Mouse (Mus musculus) bone marrow, adult 2 months (tissue): ENCODE measurements around the gene Glrp1. TPM values are rescaled to one million over a fixed set of nuclear protein-coding genes. Genes with fewer than 3 reads are reported as not detected.
A peak's percentile ranks its signal among the peaks of the same experiment; 100 is the strongest.

ENCODE experiments used
- H3K27ac ChIP-seq: fragments of 200-500 bp; 2 replicates; pipeline ENCODE4 v1.5.1; 2012; ENCODE audit warnings: low read depth, mild to moderate bottlenecking, control low read depth, inconsistent platforms, low read length; ENCODE audit not compliant: control insufficient read depth, poor library complexity, insufficient read depth
- H3K4me1 ChIP-seq: fragments of 200-500 bp; 2 replicates; pipeline ENCODE4 v1.6.1; 2011; ENCODE audit warnings: low read length; ENCODE audit not compliant: control insufficient read depth, insufficient read depth
- H3K4me3 ChIP-seq: fragments of 200-500 bp; replicated peaks from 2 replicates; pipeline ENCODE3; 2011; ENCODE audit warnings: mild to moderate bottlenecking, low read depth, low read length, control low read depth; ENCODE audit not compliant: control insufficient read depth
- CTCF ChIP-seq: fragments of 200-500 bp; IDR thresholded peaks from 2 replicates; pipeline ENCODE4 v1.5.1; 2011; ENCODE audit warnings: low read length, control low read depth; ENCODE audit not compliant: control insufficient read depth, insufficient read depth
- POLR2A ChIP-seq: fragments of 200-500 bp; IDR thresholded peaks from 2 replicates; pipeline ENCODE4 v1.6.1; 2011; ENCODE audit warnings: low read depth, mild to moderate bottlenecking, control low read depth, low read length, borderline replicate concordance; ENCODE audit not compliant: control insufficient read depth
- WGBS: fragments of 180-500 bp; shearing (Covaris S2); methylation state at CpG from one replicate; pipeline ENCODE4 v1.1.7; 2018; 5-methylcytosine and 5-hydroxymethylcytosine counted together
- polyA plus RNA-seq: library from polyadenylated mRNA; stranded (reverse); fragments of >200 nt; gene quantifications from 2 replicates; pipeline ENCODE4 v1.2.4, GENCODE M21; 2011; ENCODE audit warnings: low replicate concordance; ENCODE audit not compliant: missing spikeins, insufficient read depth, insufficient read length

Glrp1 gene
- polyA plus RNA-seq, 1 experiment: 2.6 TPM

- H3K4me3 ChIP-seq: no peak overlapping the region
- TF ChIP-seq CTCF: no peak
- TF ChIP-seq POLR2A: no peak
- WGBS: 74% methylated on average over 3 of the region's 3 CpGs
- no peak overlapping the region for H3K27ac ChIP-seq
- no peaks in the 10 kb centered on the region for H3K4me1 ChIP-seq
Observed at GRCm38 (mm10) chr1:88463241-88463640, 46.6 kb downstream of the Glrp1 start.

- Histone ChIP-seq H3K4me3 (no peak overlapping the region), H3K27ac (no peak overlapping the region), H3K4me1 (no peaks in the 10 kb centered on the region)
- TF ChIP-seq POLR2A (no peak), CTCF (no peak)
- 15% methylated on average over 6 of the region's 6 CpGs for WGBS
Observed at GRCm38 (mm10) chr1:88462484-88462883, 47.4 kb downstream of the Glrp1 start.

DNA sequence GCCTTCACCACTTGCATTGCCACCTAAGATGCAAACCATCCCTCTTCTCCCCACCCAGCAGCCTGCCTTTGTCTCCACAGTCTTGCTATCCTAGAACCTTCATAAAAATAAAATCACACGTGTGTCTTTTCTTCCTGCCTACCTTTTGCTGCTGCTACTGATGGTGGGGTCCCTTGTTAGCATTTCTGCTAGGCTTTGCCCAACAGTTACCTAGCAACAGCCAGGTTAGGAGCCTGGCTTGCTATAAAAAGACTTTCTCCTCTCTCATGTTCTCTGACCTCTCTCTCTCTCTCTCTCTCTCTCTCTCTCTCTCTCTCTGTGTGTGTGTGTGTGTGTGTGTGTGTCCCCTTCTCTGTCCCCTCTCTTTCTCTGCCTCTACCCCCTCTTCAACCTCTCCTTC, 48.8 kb downstream of the Glrp1 start:
- Histone ChIP-seq H3K4me3 (no peak overlapping the region), H3K4me1 (no peaks in the 10 kb centered on the region), H3K27ac (no peak overlapping the region)
- WGBS: 21% methylated on average over 1 of the region's 1 CpGs
- TF ChIP-seq CTCF: no peak

- WGBS: 79% methylated on average over 5 of the region's 5 CpGs
- TF ChIP-seq CTCF: no peak
- TF ChIP-seq POLR2A: no peak
- Histone ChIP-seq H3K4me3 (no peak overlapping the region), H3K27ac (no peak overlapping the region), H3K4me1 (no peaks in the 10 kb centered on the region)
Observed at GRCm38 (mm10) chr1:88459655-88460054, 50.2 kb downstream of the Glrp1 start.

GRCm38 (mm10) chr1:88459196-88459595, 50.7 kb downstream of the Glrp1 start:
- TF ChIP-seq CTCF: no peak
- no peak for TF ChIP-seq POLR2A
- WGBS: 76% methylated on average over 4 of the region's 4 CpGs
- Histone ChIP-seq H3K27ac (no peak overlapping the region), H3K4me3 (no peak overlapping the region), H3K4me1 (no peaks in the 10 kb centered on the region)

- peak; percentile 70 for TF ChIP-seq CTCF
- TF ChIP-seq POLR2A: no peak
- Histone ChIP-seq H3K4me3 (no peak overlapping the region), H3K27ac (no peak overlapping the region), H3K4me1 (no peaks in the 10 kb centered on the region)
- 67% methylated on average over 14 of the region's 14 CpGs for WGBS
Observed at GRCm38 (mm10) chr1:88456451-88457072, 53.3 kb downstream of the Glrp1 start.

DNA sequence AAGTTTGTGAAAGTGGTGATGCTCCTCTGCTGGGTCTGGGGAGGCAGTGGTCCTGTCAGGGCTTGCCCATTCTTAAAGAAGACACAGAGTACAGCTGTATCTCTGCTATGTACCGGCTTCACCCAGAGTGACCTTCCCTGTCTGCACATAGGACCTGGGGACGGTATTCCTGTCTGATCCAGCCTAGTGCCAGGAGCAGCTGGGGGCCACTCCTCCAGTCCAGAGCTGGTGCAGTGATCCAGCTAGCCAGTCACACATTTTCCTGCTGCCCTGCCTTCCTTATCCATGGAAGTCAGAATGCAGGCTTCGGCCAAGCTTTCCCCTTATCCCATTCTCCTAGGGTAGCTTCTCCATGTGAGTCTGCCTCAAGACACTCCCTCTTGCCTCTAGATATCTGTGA, 54.1 kb downstream of the Glrp1 start:
- Histone ChIP-seq H3K4me3 (no peak overlapping the region), H3K4me1 (no peaks in the 10 kb centered on the region), H3K27ac (no peak overlapping the region)
- no peak for TF ChIP-seq POLR2A
- no peak for TF ChIP-seq CTCF
- WGBS: 86% methylated on average over 3 of the region's 3 CpGs

GRCm38 (mm10) chr1:88454703-88455102, 55.2 kb downstream of the Glrp1 start:
- no peak for TF ChIP-seq POLR2A
- no peak for TF ChIP-seq CTCF
- 70% methylated on average over 3 of the region's 3 CpGs for WGBS
- Histone ChIP-seq H3K4me1 (no peaks in the 10 kb centered on the region), H3K4me3 (no peak overlapping the region), H3K27ac (no peak overlapping the region)

GRCm38 (mm10) chr1:88452198-88452597, 57.7 kb downstream of the Glrp1 start:
- Histone ChIP-seq H3K4me1 (no peaks in the 10 kb centered on the region; the same call in 1 of the 2 replicates), H3K27ac (no peak overlapping the region), H3K4me3 (no peak overlapping the region)
- 84% methylated on average over 6 of the region's 6 CpGs for WGBS
- TF ChIP-seq CTCF: no peak
- TF ChIP-seq POLR2A: no peak
